Mouse (Mus musculus) frontal cortex, adult 2 months (tissue): Measurements from ENCODE around the gene Slc22a15. TPM values are rescaled to one million over a fixed set of nuclear protein-coding genes. Genes with fewer than 3 reads are reported as not detected.
A peak's percentile ranks its signal among the peaks of the same experiment; 100 is the strongest.

ENCODE experiments used
- DNase-seq, 2 experiments: peaks; one replicate each; pipeline ENCODE4 v3.0.0; 2022; ENCODE audit warnings: low spot score in 1 of 2; ENCODE audit errors: extremely low spot score in 1 of 2
- polyA plus RNA-seq: library from polyadenylated mRNA; depleted of rRNA; stranded (reverse); fragments of >200 nt; gene quantifications from 2 replicates; pipeline ENCODE4 v1.2.3, GENCODE M21; 2012

The Slc22a15 gene
- polyA plus RNA-seq, 1 experiment = 5.6 TPM

- DNase-seq = no peak
These were observed 5.7 kb downstream of the Slc22a15 start for GRCm38 (mm10) chr3:101918526-101918925.

GRCm38 (mm10) chr3:101917665-101918064 lies 6.6 kb downstream of the Slc22a15 start:
- no peak for DNase-seq

GRCm38 (mm10) chr3:101916525-101916924 lies 7.7 kb downstream of the Slc22a15 start:
- no peak for DNase-seq

GRCm38 (mm10) chr3:101915048-101915801 lies 9.0 kb downstream of the Slc22a15 start:
- DNase-seq = no peak

- DNase-seq = no peak
These were observed 10.0 kb downstream of the Slc22a15 start for GRCm38 (mm10) chr3:101914266-101914665.

- no peak for DNase-seq
These were observed 12.2 kb downstream of the Slc22a15 start for GRCm38 (mm10) chr3:101912041-101912440.

GRCm38 (mm10) chr3:101907049-101907448 lies 17.2 kb downstream of the Slc22a15 start:
- DNase-seq = no peak

- DNase-seq = no peak
These were observed 19.5 kb downstream of the Slc22a15 start for GRCm38 (mm10) chr3:101904776-101905175.

- no peak for DNase-seq
These were observed 21.2 kb downstream of the Slc22a15 start for GRCm38 (mm10) chr3:101903091-101903490.

- DNase-seq = no peak
These were observed 21.9 kb downstream of the Slc22a15 start for GRCm38 (mm10) chr3:101902344-101902743.

GRCm38 (mm10) chr3:101897377-101897974 lies 26.8 kb downstream of the Slc22a15 start:
- DNase-seq = no peak

- peak; percentile 50 to 83 for DNase-seq
These were observed 27.4 kb downstream of the Slc22a15 start for GRCm38 (mm10) chr3:101896893-101897292.

- DNase-seq = no peak
These were observed 28.8 kb downstream of the Slc22a15 start for GRCm38 (mm10) chr3:101895376-101895910.

- DNase-seq = peak in 1 of 2 experiments; percentile 46
These were observed 38.7 kb downstream of the Slc22a15 start for GRCm38 (mm10) chr3:101885591-101885990.

GRCm38 (mm10) chr3:101885041-101885440 lies 39.2 kb downstream of the Slc22a15 start:
- DNase-seq = no peak

- no peak for DNase-seq
These were observed 40.4 kb downstream of the Slc22a15 start for GRCm38 (mm10) chr3:101883902-101884301.

- no peak for DNase-seq
These were observed 42.5 kb downstream of the Slc22a15 start for GRCm38 (mm10) chr3:101881721-101882120.

- DNase-seq = no peak
These were observed 43.4 kb downstream of the Slc22a15 start for GRCm38 (mm10) chr3:101880818-101881217.

GRCm38 (mm10) chr3:101878136-101878535 lies 46.1 kb downstream of the Slc22a15 start:
- DNase-seq = no peak

- DNase-seq = no peak
These were observed 47.6 kb downstream of the Slc22a15 start for GRCm38 (mm10) chr3:101876459-101877285.
